Mouse (Mus musculus) ES-Bruce4 (cell line): ENCODE data around the gene Larp1.

Experiments
- CTCF ChIP-seq: IDR thresholded peaks from one replicate; pipeline ENCODE4 v1.8.1; 2011; ENCODE audit warnings: low read depth, low read length
- EP300 ChIP-seq: IDR thresholded peaks from 2 replicates; pipeline ENCODE4 v1.6.1; 2011; ENCODE audit warnings: low read depth, low read length; ENCODE audit not compliant: insufficient read depth
- POLR2A ChIP-seq: IDR thresholded peaks from one replicate; pipeline ENCODE4 v1.8.1; 2011; ENCODE audit warnings: low read length; ENCODE audit not compliant: insufficient read depth

DNA sequence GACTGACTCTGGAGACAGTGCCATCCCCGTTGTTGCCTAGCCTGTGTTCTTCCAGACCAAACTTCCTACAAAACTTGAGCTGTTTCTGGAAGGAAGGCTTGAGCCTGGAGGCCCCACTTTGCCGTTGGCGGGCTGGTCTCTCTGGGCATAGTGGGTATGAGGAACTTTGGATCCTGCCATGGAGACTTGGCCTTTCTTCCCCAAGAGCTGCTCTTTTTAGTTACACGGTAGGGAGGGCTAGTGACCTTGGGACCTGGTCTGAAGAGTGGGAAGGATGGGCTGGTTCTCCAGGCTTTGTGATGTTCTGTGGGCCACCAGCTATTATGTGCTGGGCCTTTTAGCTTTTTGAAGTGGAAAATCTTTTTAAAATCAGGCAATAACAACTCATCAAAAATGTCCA, 17.0 kb downstream of the Larp1 start:
- TF ChIP-seq CTCF (no peak), POLR2A (no peak), EP300 (no peak)
